Mouse (Mus musculus) embryo, embryonic 10.5 days (tissue): ENCODE data around the gene Mpv17l2.

Experiments used
- DNase-seq: peaks from one replicate; pipeline ENCODE4 v3.0.0-alpha.2; 2015; ENCODE audit warnings: low spot score

The Mpv17l2 gene

DNA sequence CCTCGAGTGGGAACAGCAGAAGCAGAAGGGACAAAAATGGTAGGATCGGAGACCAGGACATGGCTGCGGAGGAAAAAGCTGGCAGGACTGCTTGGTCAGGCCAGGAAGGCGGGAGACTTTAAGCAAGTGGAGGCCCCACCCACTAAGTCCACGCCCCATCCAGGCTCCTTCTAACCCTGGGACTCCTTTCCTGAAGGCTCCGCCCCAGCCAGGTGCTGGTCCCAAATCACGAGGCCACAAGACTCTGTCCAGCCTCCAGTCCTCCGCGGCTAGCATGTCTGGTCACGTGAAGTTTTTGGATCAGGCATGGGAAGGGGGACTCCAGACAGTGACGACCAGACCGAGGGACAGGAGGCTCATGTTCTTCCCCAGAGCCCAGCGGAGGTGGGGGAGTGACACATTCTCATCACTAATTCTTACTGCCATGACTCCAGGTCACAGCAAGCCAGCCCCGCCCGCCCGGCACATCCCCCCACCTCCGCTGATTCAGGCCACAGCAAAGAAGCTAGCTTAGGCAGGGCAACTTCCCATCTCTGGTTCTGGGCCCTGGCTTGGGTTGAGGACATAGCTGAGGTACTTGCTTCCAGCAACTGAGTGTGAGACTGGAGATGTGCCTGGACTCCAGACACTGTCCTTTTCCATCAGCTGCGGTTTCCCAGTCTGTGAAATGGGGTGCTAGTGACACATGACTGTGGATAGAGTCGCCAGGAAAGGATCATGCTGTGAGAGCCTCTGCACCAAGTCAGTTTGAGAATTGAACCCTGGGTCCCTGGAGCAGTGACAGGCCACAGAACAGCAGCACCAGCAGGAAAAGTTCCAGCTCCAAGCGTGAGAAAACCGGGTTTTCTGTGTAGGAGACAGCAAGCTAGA lies 6.1 kb upstream of the Mpv17l2 start:
- DNase-seq, result peak; percentile 81

DNA sequence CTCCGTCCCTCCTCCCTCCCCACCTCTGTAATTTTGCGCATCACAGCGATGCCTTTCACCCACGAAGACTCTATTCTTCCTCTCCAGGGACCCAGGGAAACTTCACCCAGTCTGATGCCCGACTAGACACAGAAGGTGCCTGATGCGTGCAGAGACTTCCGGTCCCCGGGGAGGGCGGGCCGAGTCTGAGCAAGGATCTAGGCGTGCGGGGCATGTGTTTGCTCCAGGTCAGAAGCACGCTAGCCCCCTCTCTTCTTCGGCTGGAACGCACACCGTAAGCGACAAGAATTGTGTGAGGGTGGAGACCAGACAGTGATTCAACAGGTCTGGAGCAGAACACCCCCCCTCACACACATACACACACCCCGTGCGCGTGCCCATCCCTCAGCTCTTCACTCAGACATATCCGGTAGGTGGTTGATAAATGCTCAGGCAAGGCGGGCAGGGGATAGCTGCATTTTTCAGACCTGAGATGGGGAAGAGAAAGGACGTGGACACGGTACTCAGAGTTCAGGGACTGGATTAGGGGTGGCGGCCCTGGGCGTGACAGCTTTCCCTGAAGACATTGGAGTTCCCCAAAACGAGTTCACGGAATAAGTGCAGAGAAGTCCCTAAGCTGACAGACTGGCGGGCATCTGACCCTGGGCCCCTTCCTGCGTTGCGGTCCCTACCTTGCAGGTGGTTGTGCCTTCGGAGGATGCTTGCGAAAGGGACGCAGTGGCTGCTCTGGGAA lies 5.3 kb upstream of the Mpv17l2 start:
- DNase-seq, result peak; percentile 56

DNA sequence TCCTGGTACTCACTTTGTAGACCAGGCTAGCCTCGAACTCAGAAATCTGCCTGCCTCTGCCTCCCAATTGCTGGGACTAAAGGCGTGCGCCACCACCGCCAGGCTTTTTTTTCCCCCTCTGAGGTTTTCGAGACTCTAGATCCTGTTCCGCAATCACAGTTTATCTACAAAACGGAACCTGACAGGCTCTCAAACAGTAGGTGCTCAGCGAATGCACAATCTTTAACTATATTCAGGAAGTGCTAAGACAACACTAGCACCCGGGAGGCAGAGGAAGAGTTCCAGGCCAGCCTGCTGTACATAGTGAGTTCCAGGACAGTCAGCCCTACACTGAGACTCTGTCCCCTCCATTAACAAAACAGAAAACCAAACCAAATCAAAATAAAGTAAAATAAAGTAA lies 4.6 kb upstream of the Mpv17l2 start:
- no peak for DNase-seq

DNA sequence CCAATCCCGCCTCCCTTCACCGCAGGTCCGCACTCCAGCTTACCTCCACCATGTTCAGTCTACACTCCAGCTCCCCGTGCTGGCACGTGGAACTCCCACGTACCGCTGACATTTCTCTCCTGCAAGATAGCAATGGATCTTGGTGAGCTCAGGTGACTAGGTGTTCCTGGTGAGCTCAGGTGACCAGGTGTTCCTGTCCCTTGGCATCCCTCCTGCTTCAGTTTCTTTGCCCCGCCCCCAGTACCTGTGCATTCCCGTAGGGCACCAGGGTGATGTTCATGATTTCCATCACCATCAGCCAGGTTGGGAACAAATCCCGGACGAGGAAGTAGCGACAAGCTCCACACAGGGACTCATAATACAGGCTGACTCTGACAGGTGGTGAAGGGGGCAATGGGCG lies 3.9 kb upstream of the Mpv17l2 start:
- no peak for DNase-seq

DNA sequence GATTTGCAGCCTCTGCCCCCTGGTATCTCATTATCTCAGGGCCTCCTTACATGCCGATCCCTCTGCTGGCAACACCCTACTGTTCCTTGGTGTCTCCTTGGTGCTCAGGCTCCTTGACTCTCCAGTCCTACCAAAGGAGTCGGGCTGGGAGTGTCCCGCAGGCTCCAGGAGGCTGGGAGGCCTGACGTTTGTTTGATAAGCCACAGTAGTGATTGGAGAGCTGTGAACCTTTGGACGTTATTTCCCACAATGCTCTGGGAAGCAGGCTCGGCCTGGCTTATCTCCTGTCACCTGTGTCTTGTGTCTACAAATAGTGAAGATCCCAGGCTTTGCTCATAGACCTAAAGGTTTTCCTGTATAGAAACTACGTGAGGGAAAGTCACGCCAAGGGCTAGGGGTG lies 3.3 kb upstream of the Mpv17l2 start:
- no peak for DNase-seq

DNA sequence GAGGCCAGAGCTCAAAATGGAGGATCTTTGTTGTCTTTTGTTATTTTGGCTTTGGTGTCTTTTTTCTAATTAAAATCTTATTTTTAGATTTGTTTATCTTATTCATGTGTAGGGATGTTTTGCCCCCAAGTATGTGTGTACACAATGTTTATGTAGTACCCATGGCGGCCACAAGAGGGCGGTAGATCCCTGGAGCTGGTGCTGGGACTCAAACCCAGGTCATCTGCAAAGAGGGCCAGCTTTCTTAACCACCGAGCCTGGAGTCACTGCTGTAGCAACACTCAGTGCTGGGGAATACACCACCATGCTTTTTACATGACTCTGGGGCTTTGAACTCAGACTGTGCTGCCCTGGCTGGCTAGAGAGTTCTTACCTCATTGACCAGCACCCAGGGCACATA lies 2.6 kb upstream of the Mpv17l2 start:
- DNase-seq, result peak; percentile 74

DNA sequence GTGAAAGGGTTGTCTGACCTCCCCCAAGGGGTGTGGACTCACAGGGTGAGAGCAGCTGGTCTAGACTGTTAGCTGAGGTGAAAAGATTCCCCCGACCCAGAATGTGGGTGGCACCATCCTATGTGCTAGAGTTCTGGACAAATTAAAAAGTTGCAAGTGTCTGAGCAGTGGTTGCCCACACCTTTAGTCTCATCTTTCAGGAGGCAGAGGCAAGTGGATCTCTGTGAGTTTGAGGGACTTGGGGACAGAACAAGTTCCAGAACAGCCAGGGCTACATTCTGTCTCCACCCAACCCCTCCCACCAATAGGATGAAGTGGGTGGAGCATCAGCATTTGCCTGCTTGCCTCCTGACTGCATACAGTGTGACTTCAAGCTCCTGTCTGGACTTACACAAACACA lies 1.4 kb upstream of the Mpv17l2 start:
- no peak for DNase-seq

DNA sequence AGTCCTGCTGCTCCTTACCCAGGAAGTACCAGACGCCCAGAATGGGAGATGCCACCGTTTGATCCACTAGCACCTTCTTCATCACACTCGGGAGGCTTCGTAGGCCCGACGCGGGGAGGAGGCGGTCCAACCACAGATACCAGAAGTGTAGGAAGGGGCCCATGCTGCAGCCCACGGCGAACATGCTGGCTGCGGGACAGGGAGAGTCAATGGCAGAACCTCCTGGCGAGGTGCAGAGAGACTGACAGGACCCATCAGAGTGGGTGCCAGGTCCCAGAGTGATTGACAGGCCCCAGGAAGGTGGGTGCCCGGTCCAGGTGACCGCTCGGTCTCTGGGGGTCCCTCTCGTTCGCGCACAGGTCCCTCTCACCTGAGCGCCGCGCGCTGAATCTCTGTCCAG lies 396 bp downstream of the Mpv17l2 start:
- no peak for DNase-seq

DNA sequence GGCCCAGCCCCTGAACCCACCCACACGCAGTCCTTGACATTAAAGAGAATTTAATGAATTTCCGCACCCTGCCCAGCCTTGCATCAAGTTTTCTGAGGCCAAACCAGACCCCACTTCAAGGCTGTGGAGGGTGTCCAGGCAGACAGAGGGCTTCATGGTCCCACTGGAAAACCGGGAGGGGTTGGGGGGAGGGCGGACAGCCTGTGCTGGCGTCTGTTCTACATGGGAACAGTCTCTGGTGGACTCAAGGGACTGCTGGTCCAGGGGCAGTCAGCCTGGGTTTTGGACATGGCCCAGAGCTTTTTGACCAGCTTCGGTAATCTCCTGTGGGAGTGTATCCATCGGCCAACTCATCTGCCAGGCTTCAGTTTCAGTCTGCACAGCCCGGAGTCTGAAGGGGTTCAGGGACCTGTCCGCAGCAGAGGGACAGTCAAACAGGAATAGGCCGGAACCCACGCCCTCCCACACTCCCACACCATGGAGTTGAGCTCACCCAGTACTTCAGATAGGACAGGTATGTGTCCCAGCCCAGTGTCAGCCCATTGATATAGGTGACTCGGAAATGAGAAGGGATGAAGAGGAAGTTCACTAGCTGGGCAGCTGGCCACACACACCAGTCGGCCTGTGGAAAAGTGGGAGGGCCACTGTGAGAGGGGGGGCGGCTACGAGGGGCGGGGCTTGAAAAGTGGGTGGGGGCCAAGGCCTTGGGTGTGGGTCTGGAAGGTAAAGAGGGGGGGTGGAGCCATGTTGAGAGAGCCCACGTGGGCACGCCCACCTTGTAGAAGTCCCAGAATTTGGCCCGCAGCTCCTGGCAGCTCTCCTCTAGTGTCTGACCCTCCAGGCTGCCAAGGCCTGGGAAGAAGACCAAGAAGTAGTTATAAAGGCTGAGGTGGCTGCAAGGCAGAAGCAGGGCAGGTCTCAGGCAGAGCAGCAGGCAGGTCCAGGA lies 1.9 kb downstream of the Mpv17l2 start:
- no peak for DNase-seq

DNA sequence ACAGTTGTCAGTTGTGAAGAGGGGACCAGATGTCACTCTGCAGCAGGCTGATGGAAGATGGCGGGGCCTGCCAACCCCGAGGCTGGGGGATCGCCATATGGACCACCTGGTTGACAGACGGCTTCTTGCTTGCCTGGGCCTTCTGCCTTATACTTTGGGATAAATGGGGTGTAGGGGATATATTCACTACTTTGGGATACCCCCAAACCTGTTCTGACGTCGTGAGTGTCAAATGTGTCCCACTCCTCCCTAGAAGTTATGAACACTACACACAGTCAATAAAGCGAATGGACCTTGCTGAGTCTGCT lies 2.5 kb downstream of the Mpv17l2 start:
- DNase-seq, result no peak

DNA sequence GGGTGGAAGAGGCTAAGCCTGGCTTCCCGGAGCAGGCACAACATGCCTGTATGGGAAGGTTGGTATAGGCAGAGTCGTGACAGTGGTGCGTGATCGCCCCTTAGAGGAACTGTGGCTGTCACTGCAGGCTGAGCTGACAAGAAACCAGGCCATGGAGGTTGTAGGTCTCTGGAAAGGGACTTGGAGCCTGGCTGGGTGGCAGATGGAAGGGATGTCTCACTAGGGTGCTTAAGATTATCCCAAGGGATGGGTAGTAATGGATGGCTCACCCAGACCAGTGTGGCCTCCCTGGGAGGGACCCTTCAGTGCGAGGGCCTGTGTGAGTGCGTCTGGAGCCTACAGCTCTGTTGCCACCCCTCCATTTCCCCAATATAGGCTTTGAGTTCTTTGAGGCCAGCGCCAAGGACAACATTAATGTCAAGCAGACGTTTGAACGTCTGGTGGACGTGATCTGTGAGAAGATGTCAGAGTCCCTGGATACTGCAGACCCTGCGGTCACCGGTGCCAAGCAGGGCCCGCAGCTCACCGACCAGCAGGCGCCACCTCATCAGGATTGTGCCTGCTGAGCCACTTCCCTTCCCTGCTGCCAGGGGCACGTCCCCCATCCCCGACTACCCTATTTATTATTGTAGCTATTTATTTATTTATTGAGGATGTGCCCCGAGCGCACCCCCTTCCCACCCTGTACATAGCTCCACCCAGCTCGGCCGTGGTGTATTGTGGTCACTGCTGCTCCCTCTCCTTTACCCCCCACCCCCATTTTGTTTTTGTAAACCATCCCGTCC lies 3.0 kb downstream of the Mpv17l2 start:
- peak; percentile 64 for DNase-seq

DNA sequence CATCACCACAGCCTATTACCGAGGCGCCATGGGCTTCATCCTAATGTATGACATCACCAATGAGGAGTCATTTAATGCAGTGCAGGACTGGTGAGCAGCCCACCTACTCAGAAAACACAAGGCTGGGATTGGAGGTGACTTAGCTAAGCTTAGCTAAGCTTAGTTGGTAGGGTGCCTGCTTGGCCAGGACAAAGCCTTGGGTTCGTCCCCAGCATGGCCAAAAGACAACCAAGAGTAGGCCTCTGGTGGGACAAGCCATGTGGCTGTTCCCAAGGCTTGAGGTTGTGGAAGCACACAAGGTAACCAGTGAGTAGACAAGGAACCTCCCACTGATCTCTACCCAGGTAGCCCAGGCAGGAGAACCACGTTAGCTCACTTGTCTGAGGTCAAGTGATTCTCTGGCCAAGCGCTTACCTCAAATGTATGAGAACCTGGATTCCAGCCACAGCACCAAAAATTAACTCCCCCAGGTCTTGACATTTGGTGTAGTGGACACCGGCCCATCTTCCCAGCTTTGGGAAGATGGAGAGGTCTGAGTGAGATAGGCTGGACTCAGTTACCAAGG lies 4.2 kb downstream of the Mpv17l2 start:
- no peak for DNase-seq

DNA sequence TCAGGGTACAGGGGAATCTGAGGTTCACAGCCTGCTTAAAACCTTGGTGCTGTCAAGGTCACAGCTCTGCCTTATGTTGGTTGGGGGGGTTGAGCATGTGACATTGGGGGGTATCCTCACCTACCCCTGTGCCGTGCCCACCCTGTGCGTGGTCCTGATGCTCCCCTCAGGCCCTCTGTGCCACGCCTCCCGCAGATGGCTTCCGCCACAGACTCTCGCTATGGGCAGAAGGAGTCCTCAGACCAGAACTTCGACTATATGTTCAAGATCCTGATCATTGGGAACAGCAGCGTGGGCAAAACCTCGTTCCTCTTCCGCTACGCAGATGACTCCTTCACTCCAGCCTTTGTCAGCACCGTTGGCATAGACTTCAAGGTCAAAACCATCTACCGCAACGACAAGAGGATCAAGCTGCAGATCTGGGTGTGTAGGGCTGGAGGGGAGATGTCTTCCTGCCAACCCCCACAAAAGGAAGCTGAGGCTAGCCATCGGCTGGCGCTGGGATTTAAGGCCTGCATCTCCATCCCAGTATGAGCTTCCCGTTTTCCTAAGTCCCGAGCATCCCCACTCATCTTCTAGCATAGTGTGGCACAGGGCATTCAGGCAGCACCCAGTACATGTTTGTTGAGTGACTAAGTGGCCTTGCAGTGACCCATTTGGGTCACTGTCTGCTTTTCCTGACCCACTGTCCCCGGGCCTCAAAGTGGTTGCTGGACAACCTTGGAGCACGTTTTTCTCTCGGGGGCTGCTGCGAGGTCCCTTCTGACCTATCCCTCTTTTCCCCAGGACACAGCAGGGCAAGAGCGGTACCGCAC lies 4.9 kb downstream of the Mpv17l2 start:
- DNase-seq, result no peak

DNA sequence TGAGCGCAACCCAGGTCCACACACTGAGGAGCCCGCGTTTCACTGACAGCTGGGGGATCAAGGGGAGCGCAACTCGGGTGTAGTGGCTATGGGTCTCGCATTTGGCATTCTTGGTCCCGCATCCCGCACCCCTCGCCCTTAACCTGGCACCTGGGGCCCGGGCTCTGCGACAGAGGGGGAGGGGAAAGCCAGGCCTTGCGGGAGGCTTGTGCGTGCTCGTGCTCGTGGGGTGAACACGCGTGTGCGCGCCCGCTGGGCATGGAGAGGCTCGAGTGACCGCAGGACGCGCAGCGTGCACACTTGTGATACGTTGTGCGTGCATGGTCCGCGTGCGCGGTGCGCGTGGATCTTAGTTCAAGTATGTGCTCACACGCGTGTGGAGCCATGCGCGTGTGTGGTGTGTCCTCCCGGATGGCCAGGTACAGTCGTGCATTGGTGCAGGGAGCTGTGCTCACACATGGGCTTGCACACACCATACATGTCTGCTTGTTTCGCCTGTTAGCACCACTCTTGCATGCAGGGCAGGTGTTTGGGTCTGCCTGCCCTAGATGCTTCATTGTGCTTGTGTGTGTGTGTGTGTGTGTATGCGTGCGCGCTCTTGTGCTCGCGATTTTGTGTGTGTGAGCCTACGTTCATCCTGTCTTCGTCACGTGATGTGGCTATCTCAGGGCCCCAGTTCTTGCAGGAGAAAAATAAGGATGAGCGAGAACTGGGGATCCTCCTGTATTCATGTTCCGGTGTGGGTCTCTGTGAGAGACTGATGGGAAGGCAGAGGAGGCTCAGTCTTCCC lies 5.7 kb downstream of the Mpv17l2 start:
- no peak for DNase-seq

DNA sequence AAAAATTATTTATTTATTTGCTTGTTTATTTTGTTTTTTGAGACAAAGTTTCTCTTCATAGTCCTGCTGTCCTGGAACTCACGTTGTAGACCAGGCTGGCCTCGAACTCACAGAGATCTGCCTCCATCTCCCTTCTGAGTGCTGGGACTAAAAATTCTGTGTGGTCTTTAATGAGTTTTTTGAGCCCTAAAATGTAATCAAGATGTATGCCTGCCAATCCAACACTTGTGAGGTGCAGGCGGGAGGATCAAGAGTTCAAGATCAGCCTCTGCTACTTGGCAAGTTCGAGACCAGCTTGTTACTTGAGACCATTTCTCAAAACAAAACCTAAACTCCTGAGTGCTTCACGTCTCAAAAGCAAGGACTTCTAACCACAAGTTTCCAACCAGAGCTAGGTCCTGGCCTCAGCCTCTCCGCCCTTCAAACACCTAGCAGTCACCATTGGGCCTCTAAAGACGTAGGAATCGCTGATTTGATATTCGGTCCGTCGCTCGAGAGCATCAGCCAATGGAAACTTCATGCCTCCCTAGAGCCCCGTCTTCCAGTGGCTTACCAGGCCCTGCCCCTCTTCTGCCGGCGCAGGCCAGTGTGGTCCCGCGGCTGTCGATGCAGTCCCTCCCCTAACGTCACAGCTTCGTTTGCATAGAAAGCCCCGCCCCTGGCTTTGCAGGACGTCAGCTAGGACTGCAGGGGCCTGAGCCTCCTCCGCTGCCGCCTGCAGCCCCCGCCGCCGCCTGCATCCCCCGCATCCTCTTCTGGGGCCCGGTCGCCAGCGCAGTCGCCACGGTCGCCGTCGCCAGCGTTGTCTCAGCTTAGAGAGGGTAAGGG lies 6.5 kb downstream of the Mpv17l2 start, which contains the start of gene Rab3a:
Gene Rab3a (plus strand): TSS at position 637 of the 828 bp plus-strand sequence.
- peak; percentile 99 for DNase-seq

DNA sequence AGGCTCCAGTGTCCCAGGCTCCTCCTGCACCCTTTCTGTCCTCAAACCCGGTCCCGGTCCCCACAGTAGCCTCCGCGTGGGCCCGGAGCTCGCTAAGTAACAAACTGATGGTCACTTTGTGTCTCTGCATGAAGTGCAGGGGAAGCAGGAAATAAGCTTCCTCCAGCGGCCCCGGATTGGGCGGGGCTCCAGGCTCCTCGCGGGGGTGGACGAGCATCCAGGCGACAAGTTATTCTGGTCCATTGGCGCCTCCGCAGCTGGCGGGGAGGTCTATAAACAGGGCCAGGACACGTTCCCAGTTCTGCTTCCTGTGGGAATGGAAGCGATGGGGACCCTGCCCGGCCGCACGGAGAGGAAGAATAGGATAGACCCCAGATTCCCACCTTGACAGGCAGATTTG lies 7.6 kb downstream of the Mpv17l2 start:
- DNase-seq, result peak; percentile 35

DNA sequence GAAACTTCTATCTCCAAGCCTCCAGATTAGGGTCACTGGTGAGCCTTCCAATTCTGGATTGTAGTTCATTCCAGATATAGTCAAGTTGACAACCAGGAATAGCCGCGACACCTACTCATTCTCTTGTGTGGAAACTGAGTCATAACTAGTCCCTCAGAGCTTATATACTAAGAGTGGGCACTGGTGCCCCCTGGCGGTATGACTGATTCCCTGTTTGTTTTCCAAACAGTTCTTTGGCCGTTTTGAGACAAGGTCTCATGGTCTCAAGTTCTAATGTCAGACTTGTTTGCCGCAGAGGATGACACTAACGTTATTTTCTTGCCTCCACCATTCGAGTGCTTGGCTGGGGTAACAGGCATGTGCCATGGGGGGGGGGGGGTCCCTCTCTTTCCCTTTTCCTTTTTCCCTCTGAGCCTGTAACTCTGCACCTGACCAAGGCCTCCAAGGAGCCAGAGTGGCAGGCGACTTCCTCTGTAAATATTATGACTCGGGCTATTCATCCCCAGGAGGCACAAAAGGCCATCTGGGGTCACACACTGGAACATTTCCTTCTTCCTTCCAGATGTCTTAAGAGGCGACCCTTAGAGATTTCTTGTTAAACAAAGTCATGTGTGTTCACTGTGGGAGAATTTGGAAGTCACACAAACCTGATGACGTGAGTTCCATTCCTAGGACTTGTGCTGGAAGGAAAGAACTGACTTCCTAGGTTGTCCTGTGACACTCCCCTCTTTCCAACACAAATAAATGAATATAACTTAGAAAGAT lies 8.6 kb downstream of the Mpv17l2 start:
- peak; percentile 87 for DNase-seq

DNA sequence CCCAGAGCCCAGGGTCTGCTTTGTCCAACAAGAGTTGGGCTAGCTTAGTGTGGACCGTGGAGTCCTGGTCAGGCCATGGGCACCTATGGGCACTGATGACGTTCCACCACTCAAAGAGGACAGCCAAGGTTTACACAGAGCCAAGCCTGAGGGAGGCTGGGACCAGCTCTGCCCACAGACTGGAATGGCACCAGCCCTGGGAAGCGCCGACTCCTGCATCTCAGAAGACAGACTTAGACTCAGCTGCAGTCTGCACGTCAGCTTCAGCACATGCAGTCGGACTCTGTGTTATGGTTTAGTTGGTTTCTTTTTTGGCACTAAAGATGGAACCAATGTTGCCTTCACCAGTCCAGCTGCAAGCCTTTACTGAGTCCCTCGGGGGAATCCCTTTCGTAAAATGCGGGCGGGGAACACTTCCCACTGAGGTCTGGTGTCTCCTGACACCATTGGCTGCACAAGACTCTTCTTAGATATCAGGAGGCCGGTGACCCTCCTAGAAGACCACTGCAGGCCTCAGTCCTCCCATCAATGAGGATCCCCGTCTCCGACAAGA lies 10.5 kb downstream of the Mpv17l2 start:
- no peak for DNase-seq
